Mouse (Mus musculus): ENCODE data around the gene Wfdc16.
A peak's percentile ranks its signal among the peaks of the same experiment; 100 is the strongest.
"Not testable (repeated sequence)": the region's sequence is repeated elsewhere in the genome, so short reads cannot be mapped to it uniquely, and the experiment has no call there.

Wfdc16 gene

DNA sequence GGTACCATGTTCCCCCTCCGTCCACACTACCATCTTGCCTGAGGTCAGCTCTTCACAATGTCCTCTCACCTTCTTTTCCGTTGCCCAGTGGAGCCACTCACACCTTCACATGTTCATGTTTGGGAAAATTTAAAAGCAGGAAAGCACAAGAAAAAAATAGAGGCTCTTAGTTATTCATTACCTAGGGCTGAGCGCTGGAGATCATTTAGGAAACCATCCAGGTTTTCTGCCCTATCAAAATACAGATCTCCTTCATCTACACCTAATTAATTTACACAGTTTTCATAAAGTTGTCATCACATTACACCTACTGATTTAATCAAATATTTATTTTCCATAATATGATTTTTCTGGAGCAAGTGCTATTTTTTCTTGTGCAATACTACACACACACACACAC lies at the start of gene Wfdc16:
Gene Wfdc16 (minus strand): TSS at position 101 of the 400 bp plus-strand sequence.
- DNase-seq = no peak

DNA sequence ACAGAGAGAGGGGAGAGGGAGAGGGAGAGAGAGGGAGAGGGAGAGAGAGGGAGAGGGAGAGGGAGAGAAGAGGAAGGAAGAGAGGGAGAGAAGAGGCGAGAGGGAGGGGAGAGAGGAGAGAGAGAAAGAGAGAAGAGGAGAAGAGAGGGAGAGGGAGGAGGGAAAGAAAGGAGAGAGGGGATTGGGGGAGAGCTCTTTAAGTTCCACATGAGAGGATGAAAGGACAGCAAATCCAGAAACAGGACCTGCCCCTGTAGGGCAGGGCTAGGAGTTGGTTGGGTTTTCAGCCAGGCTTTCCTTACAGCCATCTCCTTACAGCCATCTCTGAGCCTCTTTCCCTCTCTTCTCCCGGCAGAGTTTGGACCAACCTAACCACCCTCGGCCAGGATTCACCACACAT lies 46.2 kb upstream of the Wfdc16 start, which contains the start of gene Wfdc13:
Gene Wfdc13 (plus strand): TSS at position 301 of the 400 bp plus-strand sequence.
- DNase-seq = no peak

DNA sequence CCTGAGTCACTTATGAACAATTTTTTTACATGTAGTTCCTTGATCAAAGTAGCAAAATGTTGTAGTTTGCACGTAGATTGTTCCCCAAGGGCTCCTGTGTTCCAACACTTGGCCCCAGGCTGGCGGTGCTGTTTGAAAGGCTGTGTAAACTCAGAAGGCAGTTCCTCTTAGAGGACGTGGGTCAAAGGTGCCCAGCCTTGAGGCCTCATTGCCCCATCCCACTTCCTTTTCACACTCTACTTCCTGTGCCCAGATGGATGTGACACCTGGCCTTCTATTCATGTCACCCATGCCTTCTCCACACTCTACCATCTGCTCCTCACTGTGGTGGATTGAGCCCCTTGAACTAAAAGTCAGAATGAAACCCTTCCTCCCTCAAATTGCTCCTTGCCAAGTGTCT lies 41.3 kb upstream of the Wfdc16 start:
- DNase-seq = peak; percentile 34

DNA sequence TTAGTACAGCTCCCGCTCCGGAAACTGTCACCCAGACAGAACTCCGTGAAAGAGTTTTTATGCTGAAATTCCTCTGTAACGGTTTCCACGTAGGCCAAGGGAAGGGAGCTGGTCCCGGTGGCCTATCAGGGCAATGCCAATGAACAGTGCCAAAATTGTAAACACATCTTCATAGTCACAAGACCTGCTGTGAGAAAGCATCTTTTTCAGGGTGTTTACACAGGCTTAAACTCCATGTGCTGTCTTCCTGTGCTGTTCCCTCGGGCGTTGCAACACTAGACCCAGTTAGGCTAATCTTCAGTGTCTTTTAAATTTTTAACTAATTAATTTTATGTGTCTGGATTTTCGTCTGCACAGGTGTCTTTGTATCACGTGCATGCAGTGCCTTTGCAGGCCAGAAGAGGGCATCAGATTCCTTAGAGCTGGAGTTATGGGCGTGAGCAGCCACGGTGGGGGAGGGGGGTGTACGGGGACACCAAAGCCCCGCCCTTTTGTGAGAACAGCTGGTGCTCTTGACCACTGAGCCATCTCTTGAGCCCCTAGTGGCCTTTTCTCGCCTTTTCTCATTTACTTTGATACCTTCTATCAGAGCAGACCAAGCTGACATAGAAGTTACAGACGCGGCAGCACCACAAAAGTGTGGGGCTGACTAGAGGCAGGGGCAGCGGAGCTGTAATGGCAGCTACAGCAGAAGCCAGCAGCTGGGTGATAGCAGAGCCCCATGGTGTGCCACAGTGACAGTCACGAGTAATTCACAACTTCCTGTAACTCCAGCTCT lies 40.4 kb upstream of the Wfdc16 start:
- DNase-seq = peak; percentile 92

DNA sequence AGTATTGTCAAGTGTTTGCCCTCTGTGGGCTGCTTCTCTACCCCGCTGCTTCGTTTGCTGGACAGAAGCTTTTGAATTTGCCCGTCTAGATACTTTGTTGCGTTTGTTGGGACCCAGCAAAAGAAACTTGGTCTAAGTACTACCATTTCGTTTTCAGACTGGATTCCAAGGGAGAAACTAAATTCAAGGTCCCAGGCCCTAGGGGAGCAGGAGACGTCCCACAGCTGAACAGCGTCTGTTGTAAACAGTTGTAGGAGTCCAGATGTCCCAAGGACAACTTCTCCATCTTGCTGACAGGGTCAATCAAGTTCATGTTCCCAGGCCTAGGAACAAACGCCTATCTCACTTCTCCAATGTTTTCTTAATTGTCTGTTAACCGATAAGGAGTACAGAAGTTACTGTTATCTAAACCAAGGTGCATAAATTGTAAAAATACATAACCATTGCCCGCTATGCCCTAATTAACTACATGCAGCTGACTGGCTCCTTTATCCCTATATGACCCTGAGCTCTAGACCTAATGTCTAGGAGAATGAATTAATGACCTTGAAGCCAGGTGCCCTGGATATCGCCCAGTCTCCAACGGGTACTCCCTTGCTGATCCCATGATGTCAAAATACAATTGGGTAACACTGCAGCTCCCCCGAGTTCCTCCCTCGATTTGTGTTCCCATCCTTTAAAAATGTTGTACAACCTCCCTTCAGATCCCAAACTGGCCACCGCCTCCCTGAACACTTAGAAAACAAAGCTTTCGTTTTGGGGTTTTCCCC lies 38.5 kb upstream of the Wfdc16 start:
- DNase-seq = no peak

DNA sequence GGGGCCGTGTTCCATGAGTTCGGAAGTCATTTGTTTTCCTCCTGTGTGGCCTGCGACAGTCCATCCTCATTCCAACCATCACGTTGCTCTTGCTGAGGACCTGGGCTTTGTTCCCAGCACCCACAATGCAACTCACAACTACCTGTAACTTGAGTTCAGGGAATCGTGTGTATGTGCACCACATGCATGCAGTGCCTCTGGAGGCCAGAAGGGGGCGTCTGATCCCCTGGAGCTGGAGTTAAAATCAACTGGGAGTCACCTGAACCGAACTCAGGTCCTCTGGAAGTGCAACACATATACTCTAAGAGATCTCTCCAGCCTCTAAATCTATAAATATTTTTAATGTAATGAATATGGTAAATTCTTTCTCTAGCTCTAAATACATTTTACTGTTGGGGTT lies 37.5 kb upstream of the Wfdc16 start:
- DNase-seq = no peak

DNA sequence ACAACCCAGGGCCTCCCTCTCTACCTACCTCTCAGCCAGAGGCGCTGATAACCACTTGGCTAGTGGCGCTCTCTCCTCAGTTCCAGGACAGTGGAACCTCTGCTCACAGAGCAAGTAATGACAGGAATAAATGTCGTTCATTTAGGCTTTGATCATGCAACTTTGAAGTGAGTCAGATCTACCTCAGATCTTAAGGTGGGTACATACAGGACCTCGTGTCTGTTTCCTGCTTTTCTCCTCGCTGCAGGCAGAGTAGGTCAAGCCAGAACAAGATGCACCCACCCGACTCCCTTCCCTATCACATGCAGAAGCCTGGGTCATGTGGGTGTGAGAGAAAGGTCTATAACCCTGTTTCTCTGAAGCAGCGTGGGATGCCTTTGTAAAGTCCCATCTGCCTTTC lies 35.4 kb upstream of the Wfdc16 start, which contains the start of gene Wfdc11:
Gene Wfdc11 (minus strand): TSS at position 101 of the 400 bp plus-strand sequence.
- DNase-seq = no peak

DNA sequence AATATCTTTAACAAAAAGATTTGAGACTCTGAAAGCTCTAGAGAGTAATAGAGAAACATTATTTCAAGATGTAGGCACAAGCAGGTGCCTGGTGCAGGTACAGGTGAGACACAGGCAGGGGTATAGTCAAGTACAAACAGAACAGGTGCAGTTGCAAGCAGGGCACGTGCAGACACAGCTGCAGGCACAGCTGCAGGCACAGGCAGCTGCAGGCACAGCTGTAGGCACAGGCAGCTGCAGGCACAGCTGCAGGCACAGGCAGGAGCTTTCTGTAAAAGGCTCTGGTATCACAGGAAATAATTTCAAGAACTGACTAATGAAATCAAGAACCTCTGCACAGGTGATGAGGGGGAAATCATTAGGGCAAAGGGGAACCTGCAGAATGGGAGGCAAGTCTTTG lies 32.3 kb upstream of the Wfdc16 start:
- no peak for DNase-seq

DNA sequence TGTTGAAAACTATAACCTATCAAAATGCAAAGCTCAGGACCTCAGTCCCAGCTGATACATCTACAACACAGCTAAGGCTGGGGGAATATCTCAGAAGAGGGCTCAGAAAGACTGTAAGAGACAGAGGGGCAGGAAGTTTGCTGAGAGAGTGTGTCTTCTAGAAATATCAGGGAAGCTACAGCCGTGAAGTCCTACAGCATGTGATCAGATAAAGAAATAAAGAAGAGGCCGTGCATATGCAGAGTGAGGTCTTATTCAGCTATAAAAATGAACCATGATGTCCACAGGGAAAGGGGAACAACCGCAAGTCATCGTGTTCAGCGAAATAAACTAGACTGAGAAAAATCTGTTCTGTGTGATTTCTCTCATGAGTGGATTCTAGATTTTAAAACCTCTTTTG lies 31.7 kb upstream of the Wfdc16 start:
- no peak for DNase-seq

DNA sequence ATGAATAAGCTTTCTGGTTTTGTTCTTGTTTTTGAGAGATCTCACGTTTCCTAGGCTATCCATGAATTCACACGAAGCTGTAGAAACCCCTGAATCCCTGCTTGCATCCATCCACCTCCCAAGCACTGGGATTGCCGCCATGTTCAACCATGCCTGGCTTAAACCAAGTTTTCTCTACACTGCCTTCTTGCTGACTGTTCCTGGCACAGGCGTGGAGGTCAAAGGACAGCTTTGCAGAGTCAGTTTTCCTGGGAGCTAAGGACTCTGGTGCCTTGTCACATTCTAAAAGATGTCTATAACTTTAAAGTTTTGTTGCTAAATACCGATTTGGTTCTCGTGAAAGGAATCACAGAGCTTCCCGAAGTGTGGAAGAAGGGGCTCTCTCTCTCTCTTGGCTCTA lies 26.3 kb upstream of the Wfdc16 start:
- DNase-seq = no peak

DNA sequence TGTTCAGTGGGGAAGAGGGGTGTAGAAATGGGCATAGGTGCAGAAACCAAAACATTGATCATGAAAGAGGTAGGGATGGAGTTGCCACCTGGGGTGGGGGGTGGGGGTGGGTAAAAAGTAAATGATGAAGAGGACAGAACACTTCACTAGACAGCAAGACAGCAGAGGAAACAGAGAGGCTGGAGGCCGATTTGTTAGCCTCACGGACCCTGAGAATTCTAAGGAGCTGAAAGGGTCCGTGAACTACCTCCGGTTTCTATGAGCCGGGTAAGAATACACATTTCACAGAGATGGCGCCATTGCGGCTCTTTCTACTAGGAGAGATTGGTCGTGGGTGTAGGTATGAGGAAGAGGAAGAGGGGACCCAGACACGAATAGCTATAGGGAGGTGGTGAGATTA lies 17.9 kb upstream of the Wfdc16 start, which contains the start of gene Wfdc9:
Gene Wfdc9 (minus strand): TSS at position 101 of the 400 bp plus-strand sequence.
- DNase-seq = no peak

DNA sequence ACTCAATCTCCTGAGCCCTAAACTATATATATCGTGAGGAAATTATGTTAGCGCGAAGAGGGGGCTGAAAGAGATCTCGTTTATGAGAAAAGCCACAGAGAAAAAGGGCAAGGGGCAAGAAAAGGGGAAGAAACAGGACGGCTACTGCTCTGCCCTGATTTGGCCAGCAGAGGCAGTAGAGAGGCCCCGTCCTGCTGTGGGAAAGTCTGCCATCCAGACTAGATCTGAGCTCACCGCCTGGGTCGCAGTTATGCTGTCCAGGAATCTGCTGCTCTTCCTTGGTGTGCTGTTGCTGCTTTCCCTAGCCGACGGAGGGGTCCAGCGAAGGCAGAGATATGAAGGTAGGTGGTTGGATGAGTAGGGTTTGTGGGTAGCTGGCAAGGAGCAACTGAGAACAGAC lies 17.3 kb upstream of the Wfdc16 start, which contains the start of gene Wfdc10:
Gene Wfdc10 (plus strand): TSS at position 189 of the 400 bp plus-strand sequence.
- peak; percentile 70 for DNase-seq

DNA sequence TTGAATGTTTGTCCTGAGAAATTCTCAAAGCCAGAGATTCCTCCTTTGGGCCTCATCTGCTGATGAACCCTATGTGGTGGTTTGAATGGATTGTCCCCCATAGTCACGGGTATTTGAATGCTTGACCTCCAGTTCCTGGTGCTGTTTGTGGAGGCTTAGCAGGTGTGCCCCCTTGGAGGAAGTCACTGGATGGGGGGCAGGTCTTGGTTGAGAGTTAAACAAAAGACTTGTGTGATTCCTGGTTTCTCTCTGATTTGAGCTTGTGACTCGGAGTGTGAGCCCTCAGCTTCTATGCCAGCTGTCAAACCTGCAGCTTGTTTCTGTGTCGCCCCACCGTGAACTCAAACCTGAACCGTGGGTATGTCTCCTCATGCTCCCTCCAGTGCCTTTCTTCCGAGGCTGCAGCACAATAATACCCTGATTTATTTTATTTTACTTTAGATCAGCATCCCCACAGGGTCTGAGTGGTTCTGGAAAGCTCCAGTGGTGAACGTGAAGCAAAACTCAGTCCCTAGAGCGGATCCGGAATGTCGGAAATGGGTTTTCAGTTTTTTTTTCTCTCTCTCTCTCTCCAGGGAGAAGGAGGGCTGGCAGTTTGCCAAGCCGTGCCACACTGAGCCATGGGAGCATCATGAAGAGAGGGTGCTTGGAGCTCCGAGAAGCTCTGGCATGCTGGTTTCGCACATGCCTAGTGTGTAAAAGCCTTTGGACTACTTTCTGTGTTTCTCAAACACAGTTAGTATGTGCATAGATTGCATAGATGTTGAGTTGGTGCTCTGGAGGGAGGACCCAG lies 3.5 kb upstream of the Wfdc16 start:
- DNase-seq = no peak

DNA sequence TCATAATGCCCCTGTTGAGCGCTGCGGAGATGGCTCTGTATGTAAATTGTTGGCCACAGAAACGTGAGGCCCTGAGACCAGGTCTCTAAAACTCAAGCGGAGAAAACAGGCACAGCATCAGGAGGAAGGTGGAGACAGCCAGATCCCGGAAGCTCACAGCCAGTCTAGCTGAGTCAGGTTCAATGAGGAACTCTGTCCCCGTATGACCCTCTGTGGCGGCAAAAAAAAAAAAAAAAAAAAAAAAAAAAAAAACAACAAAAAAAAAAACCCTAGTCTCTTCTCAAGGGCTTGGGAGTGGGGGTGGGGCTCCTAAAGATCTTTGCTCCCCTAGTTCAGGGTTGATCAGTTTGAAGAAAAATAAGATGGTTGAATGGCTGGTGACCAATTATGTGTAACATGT lies 2.5 kb upstream of the Wfdc16 start:
- DNase-seq = no peak

DNA sequence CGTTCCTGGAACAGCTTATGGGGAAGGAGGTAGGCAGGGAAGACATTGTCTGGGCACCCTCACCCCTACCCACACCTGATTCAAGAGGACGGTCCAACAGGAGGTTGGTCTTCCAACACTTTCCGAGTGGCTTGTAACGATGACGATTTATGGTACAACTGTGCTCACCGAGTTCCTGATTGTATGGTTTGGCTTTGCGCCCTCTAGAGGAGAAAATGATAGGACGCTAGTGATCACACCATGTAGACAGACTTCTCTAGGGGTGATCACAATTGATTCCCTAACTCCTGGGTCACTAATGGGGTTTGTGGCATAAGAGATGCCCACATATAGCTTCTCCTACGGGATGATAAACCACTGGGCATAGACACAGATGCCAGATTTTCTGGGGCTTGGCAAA lies 3.3 kb downstream of the Wfdc16 start:
- DNase-seq = peak; percentile 7

DNA sequence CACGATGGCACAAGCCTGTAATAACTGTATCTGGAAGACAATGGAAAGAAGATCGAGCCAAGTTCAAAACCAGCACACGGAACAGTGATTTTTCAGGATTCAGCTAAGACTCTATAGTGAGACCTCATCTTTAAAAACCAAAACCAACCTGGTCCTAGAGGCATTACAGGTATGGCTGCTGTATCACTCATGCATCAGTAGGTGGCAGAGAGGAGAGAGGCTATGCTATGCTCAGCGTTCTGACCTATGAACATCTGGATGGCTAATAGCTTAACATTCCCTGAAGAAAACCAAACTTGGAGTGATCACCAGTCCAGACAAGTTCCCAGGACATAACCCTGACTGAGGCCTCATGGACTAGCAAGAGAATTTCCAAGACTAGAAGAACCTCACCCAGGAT lies 16.8 kb downstream of the Wfdc16 start:
- DNase-seq = no peak

DNA sequence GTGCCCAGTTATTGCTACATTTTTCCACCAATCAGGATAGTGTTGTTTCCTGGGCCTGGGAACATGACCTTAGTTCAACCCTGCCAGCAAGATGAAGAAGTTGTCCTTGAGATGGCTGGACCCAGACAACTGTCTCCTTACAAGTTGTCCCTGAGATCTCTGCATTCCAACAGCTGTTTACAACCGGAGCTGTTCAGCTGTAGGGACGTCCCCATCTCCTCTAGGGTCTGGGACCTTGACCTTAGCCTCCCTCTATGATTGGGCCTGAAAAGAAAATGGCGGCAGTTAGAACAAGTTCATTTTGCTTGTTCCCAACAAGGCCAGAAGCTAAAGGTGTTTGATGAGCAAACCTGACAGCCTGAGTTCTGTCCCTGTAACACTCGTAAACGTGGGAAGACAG lies 19.5 kb downstream of the Wfdc16 start:
- no peak for DNase-seq

DNA sequence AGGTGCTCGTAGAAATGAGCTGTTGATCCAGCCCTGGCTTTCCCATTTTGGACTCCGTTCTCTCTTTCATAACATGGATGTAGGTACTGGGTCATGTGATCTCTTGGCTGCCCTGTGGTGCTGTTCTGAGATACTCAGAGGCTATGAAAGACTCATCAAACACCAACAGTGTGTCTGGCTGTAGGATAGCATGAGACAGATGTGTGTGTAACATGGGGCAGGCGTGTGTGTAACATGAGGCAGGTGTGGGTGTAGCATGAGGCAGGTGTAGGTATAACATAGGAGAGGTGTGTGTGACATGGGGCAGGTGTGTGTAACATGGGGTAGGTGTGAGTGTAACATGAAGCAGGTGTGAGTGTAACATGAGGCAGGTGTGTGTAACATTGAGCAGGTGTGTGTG lies 23.2 kb downstream of the Wfdc16 start:
- DNase-seq = no peak

DNA sequence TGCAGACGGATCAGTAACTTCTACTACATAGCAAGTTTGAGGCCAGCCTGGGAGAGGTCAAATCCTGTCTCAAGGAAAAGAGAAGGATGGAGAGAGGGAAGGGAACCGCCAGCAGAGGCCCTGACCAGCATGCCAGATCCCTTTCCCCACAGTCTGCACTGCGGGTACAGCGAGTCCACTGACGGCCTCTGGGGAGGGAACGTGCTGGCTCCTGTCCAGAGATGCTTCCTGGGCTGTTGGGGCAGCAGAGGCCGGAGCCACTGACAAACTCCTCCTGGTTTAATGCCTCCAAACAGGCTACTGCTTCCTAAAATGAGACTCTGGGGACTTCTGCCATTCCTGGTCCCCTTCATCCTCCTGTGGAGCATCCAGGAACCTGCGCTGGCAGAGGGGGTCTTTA lies 25.1 kb downstream of the Wfdc16 start, which contains the start of the genes Wfdc6b and Wfdc8:
Gene Wfdc6b (plus strand): TSS at position 52 of the 400 bp plus-strand sequence.
Gene Wfdc8 (minus strand): TSS at position 156 of the 400 bp plus-strand sequence.
- not testable (repeated sequence) for DNase-seq

DNA sequence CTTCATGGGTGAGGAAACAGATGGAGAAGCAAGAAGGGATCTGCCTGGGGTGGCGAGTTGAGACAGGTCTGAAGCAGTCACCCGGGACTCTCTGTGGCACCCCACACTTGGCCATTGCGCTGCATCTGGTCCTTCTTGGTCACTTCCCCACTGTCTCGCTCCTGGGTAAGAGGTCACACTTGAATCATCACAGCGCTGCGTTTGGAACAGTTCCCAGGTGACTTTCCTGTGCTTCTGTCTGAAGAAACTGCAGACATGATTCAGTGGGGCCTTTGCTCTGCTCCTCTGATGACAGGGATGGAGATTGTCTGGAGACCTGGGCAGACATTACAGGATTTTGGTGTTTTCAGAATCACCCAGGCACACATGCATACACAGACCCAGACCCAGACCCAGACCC lies 29.8 kb downstream of the Wfdc16 start:
- DNase-seq = no peak

DNA sequence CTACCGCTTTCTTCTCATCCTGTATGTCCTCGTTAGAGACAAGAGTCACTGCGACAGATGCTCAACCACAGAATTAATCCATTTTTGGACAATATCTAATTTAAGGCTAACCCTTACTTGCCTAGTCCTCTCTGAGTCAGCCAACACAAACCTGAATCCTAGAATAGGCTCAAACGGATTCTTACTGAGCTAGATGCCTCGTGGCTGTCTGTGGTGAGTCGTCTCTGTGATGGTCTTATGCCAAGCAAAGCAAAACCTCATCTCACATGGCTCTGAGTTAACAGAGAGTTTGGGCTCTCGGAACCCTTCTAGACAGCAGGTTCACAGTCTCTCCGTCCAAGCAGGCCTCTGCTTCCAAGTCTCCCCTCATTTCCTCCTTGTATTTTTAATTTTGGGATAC lies 34.2 kb downstream of the Wfdc16 start:
- DNase-seq = no peak

DNA sequence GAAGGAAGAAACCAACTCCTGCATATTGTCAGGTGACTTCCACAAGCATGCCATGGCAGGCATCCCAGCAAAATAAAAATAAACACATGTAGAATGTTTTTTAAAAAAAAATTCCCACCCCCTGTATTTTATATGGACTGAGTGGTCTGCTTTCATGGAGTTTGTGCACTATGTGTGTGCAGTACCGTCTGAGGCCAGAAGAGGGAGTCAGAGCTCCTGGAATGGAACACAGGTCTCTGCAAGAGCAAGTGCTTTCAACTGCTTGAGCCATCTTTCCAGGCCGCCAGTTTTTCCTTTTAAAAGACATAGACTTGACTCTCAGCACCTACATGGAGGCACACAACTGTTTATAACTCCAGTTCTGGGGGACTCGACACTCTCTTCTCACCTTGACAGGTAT lies 35.1 kb downstream of the Wfdc16 start:
- no peak for DNase-seq

DNA sequence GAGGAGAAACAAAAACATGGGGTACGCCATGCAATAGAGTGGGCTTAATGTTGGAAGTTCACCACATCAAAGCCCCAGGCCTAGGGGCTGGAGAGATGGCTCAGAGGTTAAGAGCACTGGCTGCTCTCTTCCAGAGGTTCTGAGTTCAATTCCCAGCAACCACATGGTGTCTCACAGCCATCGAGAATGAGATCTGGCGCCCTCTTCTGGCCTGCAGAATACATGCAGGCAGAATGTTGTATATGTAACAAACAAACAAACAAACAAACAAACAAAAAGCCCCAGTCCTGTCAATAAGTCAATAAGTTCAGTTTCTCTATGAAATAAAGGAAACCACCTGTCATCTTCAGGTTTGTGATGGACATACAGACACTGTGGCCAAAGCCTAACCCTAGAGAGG lies 38.4 kb downstream of the Wfdc16 start:
- no peak for DNase-seq

Data from embryo, embryonic 11 days (tissue).